Mouse (Mus musculus) CH12.LX (cell line): Measurements from ENCODE around the gene Qrfp. TPM values are rescaled to one million over a fixed set of nuclear protein-coding genes. Genes with fewer than 3 reads are reported as not detected.
A peak's percentile ranks its signal among the peaks of the same experiment; 100 is the strongest.

Experiments
- DNase-seq: peaks from one replicate; pipeline ENCODE4 v3.0.0-alpha.2; 2013; ENCODE audit errors: extremely low read depth
- H3K27ac ChIP-seq: 2 replicates; pipeline ENCODE4 v1.5.1; 2012; ENCODE audit warnings: low read depth, mild to moderate bottlenecking, control low read depth, moderate library complexity; ENCODE audit not compliant: insufficient read depth
- H3K27me3 ChIP-seq: replicated peaks from 2 replicates; pipeline ENCODE3; 2012; ENCODE audit warnings: inconsistent platforms
- H3K36me3 ChIP-seq, 2 experiments: replicated peaks in 1 of 2; 2 replicates each; pipeline versions ENCODE3 to v1.6.1; 2012; ENCODE audit warnings: inconsistent platforms in 1 of 2, low read length in 1 of 2, mild to moderate bottlenecking in 1 of 2, mixed read lengths in 1 of 2, moderate library complexity in 1 of 2; ENCODE audit not compliant: control insufficient read depth in 1 of 2, insufficient read depth in 1 of 2
- H3K4me1 ChIP-seq, 2 experiments: 2 replicates each; pipeline ENCODE4 v1.6.1; 2012; ENCODE audit warnings: inconsistent platforms in 1 of 2, moderate library complexity in 1 of 2; ENCODE audit not compliant: insufficient read depth in 2 of 2, control insufficient read depth in 1 of 2
- H3K4me2 ChIP-seq: 2 replicates; pipeline ENCODE4 v1.6.1; 2012; ENCODE audit warnings: low read depth, mild to moderate bottlenecking, control low read depth; ENCODE audit not compliant: poor library complexity, insufficient read depth, severe bottlenecking
- H3K4me3 ChIP-seq, 3 experiments: fragments of 150-350 bp in 1 of 3; sonication (generic) in 1 of 3; replicated peaks in 1 of 3; 2 replicates each; pipeline versions ENCODE3 to v1.5.1; 2011 to 2012; ENCODE audit warnings: low read depth in 2 of 3, low read length in 2 of 3, mild to moderate bottlenecking in 2 of 3, moderate library complexity in 2 of 3, control low read depth in 1 of 3, improper control_type of control experiment in 1 of 3, inconsistent platforms in 1 of 3, mixed read lengths in 1 of 3; ENCODE audit not compliant: poor library complexity in 1 of 3
- H3K79me2 ChIP-seq: replicated peaks from 2 replicates; pipeline ENCODE4 v1.6.1; 2012; ENCODE audit warnings: mild to moderate bottlenecking, moderate library complexity; ENCODE audit not compliant: control insufficient read depth, poor library complexity, insufficient read depth, severe bottlenecking; ENCODE audit errors: extremely low read depth
- H3K9ac ChIP-seq: 2 replicates; pipeline ENCODE4 v1.6.1; 2012; ENCODE audit warnings: low read depth, mild to moderate bottlenecking, control low read depth, moderate library complexity; ENCODE audit not compliant: insufficient read depth
- H3K9me3 ChIP-seq: replicated peaks from 2 replicates; pipeline ENCODE3; 2012; ENCODE audit warnings: low read length, inconsistent platforms, mixed read lengths
- CTCF ChIP-seq, 2 experiments: IDR thresholded peaks in 1 of 2; conservative IDR thresholded peaks in 1 of 2; 2 replicates each; pipeline ENCODE4 v1.5.1; 2011 to 2012; ENCODE audit warnings: low read depth in 2 of 2, low read length in 2 of 2, improper control_type of control experiment in 1 of 2, inconsistent platforms in 1 of 2, mild to moderate bottlenecking in 1 of 2, moderate library complexity in 1 of 2
- ELF1 ChIP-seq: IDR thresholded peaks from 2 replicates; pipeline ENCODE4 v1.6.1; 2014; ENCODE audit warnings: low read depth, mild to moderate bottlenecking, inconsistent platforms, low read length, improper control_type of control experiment
- GABPA ChIP-seq: IDR thresholded peaks from 2 replicates; pipeline ENCODE4 v1.6.1; 2012; ENCODE audit warnings: low read depth, low read length, improper control_type of control experiment, inconsistent platforms; ENCODE audit not compliant: insufficient replicate concordance
- JUN ChIP-seq: IDR thresholded peaks from 2 replicates; pipeline ENCODE4 v1.6.1; 2011; ENCODE audit warnings: low read depth, mild to moderate bottlenecking, low read length, improper control_type of control experiment, moderate library complexity; ENCODE audit not compliant: insufficient read depth
- KAT2A ChIP-seq: IDR thresholded peaks from 2 replicates; pipeline ENCODE4 v1.6.1; 2012; ENCODE audit warnings: low read length, improper control_type of control experiment, inconsistent platforms; ENCODE audit not compliant: insufficient replicate concordance
- MEF2A ChIP-seq: IDR thresholded peaks from 2 replicates; pipeline ENCODE4 v1.6.1; 2014; ENCODE audit warnings: low read depth, mild to moderate bottlenecking, inconsistent platforms, low read length, improper control_type of control experiment, borderline replicate concordance
- RAD21 ChIP-seq: IDR thresholded peaks from 2 replicates; pipeline ENCODE4 v1.6.1; 2011; ENCODE audit warnings: low read depth, mild to moderate bottlenecking, low read length, improper control_type of control experiment, moderate library complexity
- SIN3A ChIP-seq: IDR thresholded peaks from 2 replicates; pipeline ENCODE4 v1.6.1; 2012; ENCODE audit warnings: low read length, improper control_type of control experiment, inconsistent platforms
- SMC3 ChIP-seq: IDR thresholded peaks from 2 replicates; pipeline ENCODE4 v1.6.1; 2011; ENCODE audit warnings: low read depth, low read length, improper control_type of control experiment
- TBP ChIP-seq: conservative IDR thresholded peaks from 2 replicates; pipeline ENCODE4 v1.6.1; 2011; ENCODE audit warnings: low read depth, low read length, improper control_type of control experiment
- USF1 ChIP-seq: IDR thresholded peaks from 2 replicates; pipeline ENCODE4 v1.6.1; 2014; ENCODE audit warnings: low read depth, mild to moderate bottlenecking, inconsistent platforms, low read length, improper control_type of control experiment
- ZC3H11A ChIP-seq: IDR thresholded peaks from 2 replicates; pipeline ENCODE4 v1.6.1; 2012; ENCODE audit warnings: low read depth, mild to moderate bottlenecking, inconsistent platforms, low read length, improper control_type of control experiment
- ZMIZ1 ChIP-seq: IDR thresholded peaks from 2 replicates; pipeline ENCODE4 v1.6.1; 2012; ENCODE audit warnings: low read depth, mild to moderate bottlenecking, inconsistent platforms, low read length, improper control_type of control experiment
- ZNF384 ChIP-seq: IDR thresholded peaks from 2 replicates; pipeline ENCODE4 v1.6.1; 2012; ENCODE audit warnings: low read depth, low read length, improper control_type of control experiment, inconsistent platforms
- dilution Hi-C: fragments of 300-500 bp; cut with MboI; formaldehyde crosslinking; loops from 2 replicates; pipeline ENCODE4 v1.14.3; 2020; ENCODE audit warnings: low sequenced_read_pairs; ENCODE audit not compliant: extremely low pct_unique_long_range_greater_than_20kb, extremely low pct_ligation_motif_present
- in situ Hi-C: fragments of 300-500 bp; cut with MboI; formaldehyde crosslinking; loops from 3 replicates; pipeline ENCODE4 v1.14.3; 2019; ENCODE audit warnings: low sequenced_read_pairs, low pct_ligation_motif_present, low pct_unique_long_range_greater_than_20kb, mixed read lengths
- polyA plus RNA-seq: library from polyadenylated mRNA; unstranded; fragments of >175 nt; gene quantifications from 2 replicates; pipeline ENCODE4 v1.2.1, GENCODE M21; 2012; ENCODE audit warnings: low read depth; ENCODE audit not compliant: insufficient read length
- total RNA-seq, 2 experiments: library from RNA; depleted of rRNA; stranded (reverse); fragments of 300-350 nt in 1 of 2; fragments of >200 nt in 1 of 2; gene quantifications; 2 replicates each; pipeline ENCODE4 v1.2.3; 2012 to 2014

The Qrfp gene
- total and polyA plus RNA-seq, 3 experiments: not detected

- in situ Hi-C loops (no loop called here), dilution Hi-C loops (no loop called here)
- H3K27ac ChIP-seq: no peak overlapping the region
- no peaks in the 10 kb centered on the region for H3K4me1 ChIP-seq
- H3K9me3 ChIP-seq: no peaks in the 10 kb centered on the region
- no peak overlapping the region for H3K4me3 ChIP-seq
- no peaks in the 10 kb centered on the region for H3K36me3 ChIP-seq
- H3K4me2 ChIP-seq: no peak overlapping the region
- H3K79me2 ChIP-seq: no peaks in the 10 kb centered on the region
- H3K9ac ChIP-seq: no peak overlapping the region
- TF ChIP-seq GABPA (no peak), ELF1 (no peak), ZMIZ1 (no peak), ZC3H11A (no peak), TBP (no peak), MEF2A (no peak), RAD21 (no peak), KAT2A (no peak), USF1 (no peak)
- no peak for DNase-seq
- peaks cover 60% of the 10 kb centered on the region for H3K27me3 ChIP-seq
These were observed 39.8 kb upstream of the Qrfp start for GRCm38 (mm10) chr2:31850141-31850540.

GRCm38 (mm10) chr2:31847908-31848307 lies 37.5 kb upstream of the Qrfp start:
- H3K9me3 ChIP-seq: no peaks in the 10 kb centered on the region
- no peak for TF ChIP-seq ZNF384
- peak; percentile 36 to 83; a peak in 3 of 4 replicates for TF ChIP-seq CTCF (conservative IDR thresholded peaks at IDR 0.05 in 1 of 2, IDR thresholded peaks at IDR 0.05 in 1 of 2; ENCODE audit: low read depth in 2 of 2, low read length in 2 of 2)
- TF ChIP-seq SIN3A: no peak
- TF ChIP-seq JUN: no peak
- TF ChIP-seq GABPA: no peak
- peak; percentile 76 for TF ChIP-seq RAD21
- TF ChIP-seq SMC3: peak; percentile 81
- no peaks in the 10 kb centered on the region for H3K4me1 ChIP-seq
- no peaks in the 10 kb centered on the region for H3K79me2 ChIP-seq
- H3K36me3 ChIP-seq: no peaks in the 10 kb centered on the region
- no peak overlapping the region for H3K9ac ChIP-seq
- dilution Hi-C loops (no loop called here), in situ Hi-C loops (no loop called here)
- no peak overlapping the region for H3K4me2 ChIP-seq
- H3K4me3 ChIP-seq: no peak overlapping the region
- H3K27ac ChIP-seq: no peak overlapping the region
- peaks cover 64% of the 10 kb centered on the region for H3K27me3 ChIP-seq
- DNase-seq: peak; percentile 27
